Mouse (Mus musculus) heart, postnatal 25 days (tissue): Measurements from ENCODE around the gene Shisa6. TPM values are rescaled to one million over a fixed set of nuclear protein-coding genes. Genes with fewer than 3 reads are reported as not detected.

Experiments used
- DNase-seq: peaks from one replicate; pipeline ENCODE4 v3.0.0; 2022; ENCODE audit warnings: low spot score
- intact Hi-C: fragments of 180-260 bp; cut with DNase I; formaldehyde crosslinking; loops from one replicate; pipeline ENCODE4 v1.15.1; 2025
- total RNA-seq, 2 experiments: library from RNA; stranded (reverse); gene quantifications; 2 replicates each; pipeline ENCODE4 v1.2.3; 2021

Gene Shisa6
- total RNA-seq: under 1 TPM; 0.21 to 0.45 TPM

- intact Hi-C loops: no loop called here
- no peak for DNase-seq
Measured at GRCm38 (mm10) chr11:66525371-66526045, at the start of gene Shisa6. Gene Shisa6 (minus strand): TSS chr11:66525964.

- intact Hi-C loops: no loop called here
- no peak for DNase-seq
Measured at GRCm38 (mm10) chr11:66573888-66574287, 48.1 kb upstream of the Shisa6 start.

GRCm38 (mm10) chr11:66569045-66569444 lies 43.3 kb upstream of the Shisa6 start:
- no peak for DNase-seq
- intact Hi-C loops: no loop called here

GRCm38 (mm10) chr11:66568386-66568791 lies 42.6 kb upstream of the Shisa6 start:
- intact Hi-C loops: no loop called here
- DNase-seq: no peak

GRCm38 (mm10) chr11:66567382-66567781 lies 41.6 kb upstream of the Shisa6 start:
- intact Hi-C loops: no loop called here

GRCm38 (mm10) chr11:66562274-66562673 lies 36.5 kb upstream of the Shisa6 start:
- DNase-seq: no peak
- intact Hi-C loops: no loop called here

More at GRCm38 (mm10) chr11:66567382-66567781, 41.6 kb upstream of the Shisa6 start:
- DNase-seq: no peak

GRCm38 (mm10) chr11:66537820-66538219 lies 12.1 kb upstream of the Shisa6 start:
- no peak for DNase-seq
- intact Hi-C loops: no loop called here

- intact Hi-C loops: no loop called here
- no peak for DNase-seq
Measured at GRCm38 (mm10) chr11:66535866-66536265, 10.1 kb upstream of the Shisa6 start.

- intact Hi-C loops: no loop called here
- no peak for DNase-seq
Measured at GRCm38 (mm10) chr11:66535156-66535555, 9.4 kb upstream of the Shisa6 start.

GRCm38 (mm10) chr11:66534291-66534690 lies 8.5 kb upstream of the Shisa6 start:
- DNase-seq: no peak
- intact Hi-C loops: no loop called here

- DNase-seq: no peak
- intact Hi-C loops: no loop called here
Measured at GRCm38 (mm10) chr11:66528146-66528545, 2.4 kb upstream of the Shisa6 start.

GRCm38 (mm10) chr11:66527343-66527742 lies 1.6 kb upstream of the Shisa6 start:
- no peak for DNase-seq
- intact Hi-C loops: no loop called here

GRCm38 (mm10) chr11:66526981-66527320 lies 1.2 kb upstream of the Shisa6 start:
- no peak for DNase-seq
- intact Hi-C loops: no loop called here

GRCm38 (mm10) chr11:66526046-66526980 lies 549 bp upstream of the Shisa6 start:
- intact Hi-C loops: no loop called here
- DNase-seq: no peak

GRCm38 (mm10) chr11:66524251-66524650 lies 1.5 kb downstream of the Shisa6 start:
- intact Hi-C loops: no loop called here
- no peak for DNase-seq

GRCm38 (mm10) chr11:66522376-66522775 lies 3.4 kb downstream of the Shisa6 start:
- intact Hi-C loops: no loop called here

GRCm38 (mm10) chr11:66519386-66519785 lies 6.4 kb downstream of the Shisa6 start:
- intact Hi-C loops: no loop called here
- DNase-seq: no peak

More at GRCm38 (mm10) chr11:66522376-66522775, 3.4 kb downstream of the Shisa6 start:
- no peak for DNase-seq

- no peak for DNase-seq
- intact Hi-C loops: no loop called here
Measured at GRCm38 (mm10) chr11:66514346-66514745, 11.4 kb downstream of the Shisa6 start.

GRCm38 (mm10) chr11:66500951-66501350 lies 24.8 kb downstream of the Shisa6 start:
- no peak for DNase-seq
- intact Hi-C loops: no loop called here

- intact Hi-C loops: loop anchor here (2.0 kb wide), 1 partner anchor 376 kb away; no protein-coding TSS in a partner anchor
- DNase-seq: no peak
Measured at GRCm38 (mm10) chr11:66498857-66499445, 26.8 kb downstream of the Shisa6 start.

GRCm38 (mm10) chr11:66496235-66496634 lies 29.5 kb downstream of the Shisa6 start:
- intact Hi-C loops: no loop called here
- DNase-seq: no peak
